Mouse (Mus musculus): ENCODE results near the gene Mapre1. TPM values are rescaled to one million over a fixed set of nuclear protein-coding genes. Genes with fewer than 3 reads are reported as not detected.
A peak's percentile ranks its signal among the peaks of the same experiment; 100 is the strongest.

The Mapre1 gene
- polyA plus RNA-seq, 1 experiment: 4.1 TPM

DNA sequence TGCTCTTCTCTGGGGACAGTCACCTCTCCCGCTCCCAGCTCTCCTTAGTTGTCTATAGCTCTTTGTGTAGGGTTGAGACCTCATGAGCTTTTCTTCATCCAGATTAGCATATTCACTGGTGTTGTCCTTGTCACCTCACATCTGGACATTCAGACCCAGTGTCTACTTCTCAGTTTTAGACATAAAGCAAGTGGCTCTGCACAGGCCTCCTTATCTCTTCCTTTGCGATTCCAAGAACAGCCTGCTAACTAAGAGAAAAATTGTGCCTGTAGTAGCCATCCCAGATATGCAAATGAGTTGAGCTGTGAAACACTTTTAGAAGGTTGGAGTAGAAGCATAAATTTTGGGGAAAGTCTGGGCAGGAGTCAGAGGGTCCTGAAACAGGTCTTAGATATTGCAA is 16.6 kb upstream of the Mapre1 start:
- H3K4me1 ChIP-seq: peaks cover 70% of the 10 kb centered on the region
- no peaks in the 10 kb centered on the region for H3K27me3 ChIP-seq (replicated peaks)
- peaks cover 28% of the 10 kb centered on the region for H3K36me3 ChIP-seq (replicated peaks; ENCODE audit: low read length)
- H3K9me3 ChIP-seq: peaks cover 9% of the 10 kb centered on the region; the same call in 1 of the 2 replicates
- H3K4me3 ChIP-seq (replicated peaks): peak overlapping the region; percentile 40
- TF ChIP-seq FLI1 (IDR thresholded peaks at IDR 0.05; ENCODE audit: low read length) (no peak), GATA1 (IDR thresholded peaks at IDR 0.05; ENCODE audit: borderline replicate concordance, low read length) (no peak)

DNA sequence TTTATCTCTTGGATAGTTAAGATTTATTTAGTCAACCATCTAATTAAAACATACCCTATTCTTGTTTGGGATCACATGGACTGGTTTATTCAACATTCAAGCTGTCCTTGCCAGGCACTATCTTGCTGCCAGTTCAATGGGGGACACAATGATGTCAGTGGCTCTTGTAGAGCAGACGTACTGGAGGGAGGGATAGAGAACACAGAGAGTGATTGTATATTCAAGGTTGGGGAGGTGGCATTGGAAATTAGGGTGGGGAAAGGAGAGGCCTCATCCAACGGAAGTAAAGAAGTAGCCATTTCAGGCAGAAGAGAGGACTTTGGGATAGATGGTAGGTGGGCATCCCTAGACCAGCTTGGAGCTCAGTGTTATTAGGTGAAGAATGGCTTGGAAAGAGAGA is 16.2 kb upstream of the Mapre1 start:
- Histone ChIP-seq H3K9me3 (peaks cover 9% of the 10 kb centered on the region; the same call in 1 of the 2 replicates), H3K4me1 (peaks cover 70% of the 10 kb centered on the region), H3K4me3 (replicated peaks) (peak overlapping the region; percentile 46), H3K36me3 (replicated peaks; ENCODE audit: low read length) (peaks cover 30% of the 10 kb centered on the region), H3K27me3 (replicated peaks) (no peaks in the 10 kb centered on the region)
- no peak for TF ChIP-seq GATA1 (IDR thresholded peaks at IDR 0.05; ENCODE audit: borderline replicate concordance, low read length)
- no peak for TF ChIP-seq FLI1 (IDR thresholded peaks at IDR 0.05; ENCODE audit: low read length)

DNA sequence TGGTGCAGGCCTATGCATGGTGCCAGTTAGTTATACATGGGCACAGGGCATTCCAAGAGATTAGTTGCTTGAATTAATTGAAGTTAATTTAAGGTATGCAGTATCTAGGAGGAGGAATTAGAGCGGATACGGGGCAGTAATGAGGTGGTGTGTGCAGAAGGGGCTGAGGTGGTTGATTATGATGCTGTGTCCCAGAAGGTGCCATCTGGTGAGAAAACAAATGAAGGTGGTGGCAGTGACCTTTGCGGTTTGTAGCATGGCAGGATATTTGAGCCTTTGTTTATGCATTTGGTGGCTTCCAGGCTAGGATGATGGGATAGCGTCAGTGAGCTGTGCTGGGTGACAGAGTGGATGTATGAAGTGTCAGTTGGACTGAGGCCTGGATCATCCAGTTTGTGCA is 15.8 kb upstream of the Mapre1 start:
- TF ChIP-seq FLI1 (IDR thresholded peaks at IDR 0.05; ENCODE audit: low read length) (no peak), GATA1 (IDR thresholded peaks at IDR 0.05; ENCODE audit: borderline replicate concordance, low read length) (no peak)
- peaks cover 9% of the 10 kb centered on the region; the same call in 1 of the 2 replicates for H3K9me3 ChIP-seq
- peaks cover 66% of the 10 kb centered on the region for H3K4me1 ChIP-seq
- H3K4me3 ChIP-seq (replicated peaks): no peak overlapping the region
- peaks cover 30% of the 10 kb centered on the region for H3K36me3 ChIP-seq (replicated peaks; ENCODE audit: low read length)
- no peaks in the 10 kb centered on the region for H3K27me3 ChIP-seq (replicated peaks)

DNA sequence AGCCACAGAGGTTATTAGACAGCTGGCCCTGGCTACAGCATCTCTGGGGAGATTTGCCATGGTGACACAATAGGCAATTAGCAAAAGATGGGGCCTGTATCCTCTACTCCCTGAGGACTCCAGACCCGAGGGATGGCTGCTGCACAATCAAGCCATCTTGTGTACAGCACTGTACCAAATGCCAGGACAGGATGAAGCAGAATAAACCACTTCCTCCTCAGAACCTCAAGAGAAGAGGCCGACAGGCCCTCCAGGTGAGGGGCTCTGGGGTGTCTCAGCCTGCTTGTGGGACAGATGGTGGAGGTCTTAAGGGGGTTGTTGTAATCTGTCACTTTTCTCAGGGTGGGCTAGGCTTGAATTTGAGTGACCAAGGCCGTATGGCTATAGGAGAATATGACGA is 7.0 kb upstream of the Mapre1 start:
- Histone ChIP-seq H3K9me3 (no peaks in the 10 kb centered on the region), H3K4me3 (replicated peaks) (no peak overlapping the region), H3K36me3 (replicated peaks; ENCODE audit: low read length) (peaks cover 4% of the 10 kb centered on the region), H3K4me1 (peaks cover 61% of the 10 kb centered on the region), H3K27me3 (replicated peaks) (no peaks in the 10 kb centered on the region)
- TF ChIP-seq FLI1 (IDR thresholded peaks at IDR 0.05; ENCODE audit: low read length): no peak
- no peak for TF ChIP-seq GATA1 (IDR thresholded peaks at IDR 0.05; ENCODE audit: borderline replicate concordance, low read length)

DNA sequence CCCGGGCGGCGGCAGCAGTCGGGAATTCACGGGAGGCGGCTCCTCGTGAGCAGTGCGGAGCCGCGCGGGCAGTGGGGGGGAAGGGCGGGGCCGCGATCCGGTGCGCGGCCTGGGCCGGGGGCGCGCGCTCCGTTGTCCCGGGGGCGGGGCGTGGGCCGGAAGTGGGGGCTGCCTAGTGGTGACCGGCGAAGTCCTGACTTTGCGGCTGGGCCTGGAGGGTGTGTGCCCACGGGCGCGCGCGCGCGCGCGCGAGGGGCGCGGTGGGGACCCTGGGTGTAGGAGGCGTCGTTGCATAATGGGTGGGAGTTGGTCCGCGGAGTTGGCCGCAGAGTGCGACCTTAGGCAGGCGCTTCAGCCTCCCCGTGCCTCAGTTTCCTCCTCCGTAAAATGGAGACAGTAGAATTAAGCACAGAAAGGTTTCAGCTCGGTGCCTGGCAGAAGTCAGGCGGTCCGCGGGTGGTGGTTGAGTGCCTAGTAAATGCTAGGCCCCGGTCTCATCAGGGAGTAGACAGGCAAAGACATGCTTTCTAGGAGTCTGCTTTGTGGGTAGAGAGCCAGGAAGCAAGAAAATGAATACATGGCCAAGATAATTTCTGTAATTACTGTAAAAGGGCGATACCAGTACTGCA is 477 bp downstream of the Mapre1 start:
- peaks cover 80% of the 10 kb centered on the region for H3K4me1 ChIP-seq
- peaks cover 31% of the 10 kb centered on the region for H3K36me3 ChIP-seq (replicated peaks; ENCODE audit: low read length)
- no peaks in the 10 kb centered on the region for H3K9me3 ChIP-seq
- TF ChIP-seq GATA1 (IDR thresholded peaks at IDR 0.05; ENCODE audit: borderline replicate concordance, low read length): no peak
- no peak for TF ChIP-seq FLI1 (IDR thresholded peaks at IDR 0.05; ENCODE audit: low read length)
- H3K4me3 ChIP-seq (replicated peaks): peak overlapping the region; percentile 97
- H3K27me3 ChIP-seq (replicated peaks): no peaks in the 10 kb centered on the region

DNA sequence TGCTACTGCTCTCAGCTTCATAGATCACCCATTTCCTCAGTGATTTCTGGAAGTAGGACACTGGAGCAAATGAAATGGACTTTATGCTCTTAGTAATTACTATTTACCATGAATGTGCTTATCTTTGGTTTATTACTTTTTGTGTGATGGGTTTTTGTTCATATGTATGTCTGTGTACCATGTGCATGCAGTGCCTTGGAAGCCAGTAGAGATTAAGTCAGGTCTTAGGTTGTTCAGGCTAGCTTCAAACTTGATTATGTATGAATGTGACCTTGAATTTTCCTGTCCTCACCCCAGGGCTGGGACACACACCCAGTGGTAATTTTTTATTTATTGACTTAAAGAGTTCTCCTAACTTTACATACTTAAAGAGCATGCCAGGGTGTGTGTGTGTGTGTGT is 6.9 kb downstream of the Mapre1 start:
- no peak overlapping the region for H3K4me3 ChIP-seq (replicated peaks)
- TF ChIP-seq FLI1 (IDR thresholded peaks at IDR 0.05; ENCODE audit: low read length) (no peak), GATA1 (IDR thresholded peaks at IDR 0.05; ENCODE audit: borderline replicate concordance, low read length) (no peak)
- H3K4me1 ChIP-seq: peaks cover 86% of the 10 kb centered on the region
- H3K9me3 ChIP-seq: no peaks in the 10 kb centered on the region
- H3K27me3 ChIP-seq (replicated peaks): no peaks in the 10 kb centered on the region
- H3K36me3 ChIP-seq (replicated peaks; ENCODE audit: low read length): peaks cover 80% of the 10 kb centered on the region

DNA sequence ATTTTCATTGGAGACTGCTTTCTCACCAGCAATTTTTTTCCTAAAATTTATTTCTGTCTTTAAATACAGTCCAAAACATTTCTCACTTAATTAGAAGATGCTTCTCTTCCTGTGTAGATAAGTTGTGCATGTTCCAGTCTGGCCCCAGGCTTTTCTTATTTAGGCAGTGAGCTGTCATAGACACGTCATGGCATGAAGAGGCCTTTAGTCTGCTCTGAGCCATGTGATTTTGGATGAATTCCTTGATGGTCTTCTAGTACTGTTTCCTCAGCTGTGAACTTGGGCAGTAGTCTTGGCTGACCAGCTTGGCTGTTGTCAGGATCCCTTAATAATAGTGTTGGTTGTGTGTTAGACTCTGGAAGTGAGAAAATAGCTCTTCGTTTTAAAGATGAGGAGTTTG is 9.3 kb downstream of the Mapre1 start:
- TF ChIP-seq GATA1 (IDR thresholded peaks at IDR 0.05; ENCODE audit: borderline replicate concordance, low read length) (no peak), FLI1 (IDR thresholded peaks at IDR 0.05; ENCODE audit: low read length) (no peak)
- Histone ChIP-seq H3K4me3 (replicated peaks) (no peak overlapping the region), H3K9me3 (no peaks in the 10 kb centered on the region), H3K27me3 (replicated peaks) (no peaks in the 10 kb centered on the region), H3K4me1 (peaks cover 77% of the 10 kb centered on the region), H3K36me3 (replicated peaks; ENCODE audit: low read length) (peaks cover 81% of the 10 kb centered on the region)

DNA sequence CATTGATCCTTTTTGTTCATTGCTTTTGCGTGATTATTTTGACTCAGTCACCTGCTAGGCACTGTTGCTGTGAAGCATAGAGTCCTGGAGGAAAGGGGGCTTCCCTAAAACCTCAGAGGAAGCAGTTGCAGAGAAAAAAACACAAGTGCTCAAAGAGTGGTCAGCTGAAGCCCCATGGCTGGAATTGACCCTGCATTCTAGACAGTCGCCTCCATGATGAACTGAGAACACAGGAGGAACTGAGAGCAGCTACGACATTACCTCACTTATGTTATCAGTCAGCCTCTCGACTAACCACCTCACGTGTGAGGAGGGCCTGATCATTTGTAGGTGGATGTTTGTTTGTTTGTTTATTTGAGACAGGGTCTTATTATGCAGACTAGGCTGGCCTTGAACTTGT is 21.0 kb downstream of the Mapre1 start:
- Histone ChIP-seq H3K4me1 (peaks cover 29% of the 10 kb centered on the region), H3K27me3 (replicated peaks) (no peaks in the 10 kb centered on the region), H3K9me3 (no peaks in the 10 kb centered on the region), H3K4me3 (replicated peaks) (no peak overlapping the region), H3K36me3 (replicated peaks; ENCODE audit: low read length) (peaks cover 100% of the 10 kb centered on the region)
- no peak for TF ChIP-seq FLI1 (IDR thresholded peaks at IDR 0.05; ENCODE audit: low read length)
- TF ChIP-seq GATA1 (IDR thresholded peaks at IDR 0.05; ENCODE audit: borderline replicate concordance, low read length): no peak

DNA sequence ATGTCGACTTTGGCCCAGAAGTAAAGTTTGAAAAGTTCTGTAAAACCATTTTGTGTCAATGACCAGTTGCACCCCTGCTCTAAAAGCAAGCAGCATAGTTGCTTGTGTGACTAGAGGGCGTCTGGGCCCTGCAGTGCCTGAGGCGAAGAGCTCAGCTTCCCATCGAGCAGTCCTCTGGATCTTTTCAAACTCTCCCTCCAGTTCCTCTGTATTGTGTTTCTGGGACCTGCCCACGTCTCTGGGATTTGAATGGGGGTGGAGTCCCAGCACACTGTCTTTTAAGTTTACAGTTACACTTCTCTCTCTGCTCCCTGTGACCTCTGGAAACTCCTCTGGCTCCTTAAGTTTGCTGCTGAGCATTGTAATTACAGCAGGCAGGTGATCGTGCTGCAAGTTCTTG is 26.4 kb downstream of the Mapre1 start:
- Histone ChIP-seq H3K9me3 (no peaks in the 10 kb centered on the region), H3K36me3 (replicated peaks; ENCODE audit: low read length) (peaks cover 96% of the 10 kb centered on the region), H3K27me3 (replicated peaks) (no peaks in the 10 kb centered on the region), H3K4me1 (peaks cover under 1% of the 10 kb centered on the region; the same call in 1 of the 2 replicates), H3K4me3 (replicated peaks) (no peak overlapping the region)
- no peak for TF ChIP-seq GATA1 (IDR thresholded peaks at IDR 0.05; ENCODE audit: borderline replicate concordance, low read length)
- no peak for TF ChIP-seq FLI1 (IDR thresholded peaks at IDR 0.05; ENCODE audit: low read length)

DNA sequence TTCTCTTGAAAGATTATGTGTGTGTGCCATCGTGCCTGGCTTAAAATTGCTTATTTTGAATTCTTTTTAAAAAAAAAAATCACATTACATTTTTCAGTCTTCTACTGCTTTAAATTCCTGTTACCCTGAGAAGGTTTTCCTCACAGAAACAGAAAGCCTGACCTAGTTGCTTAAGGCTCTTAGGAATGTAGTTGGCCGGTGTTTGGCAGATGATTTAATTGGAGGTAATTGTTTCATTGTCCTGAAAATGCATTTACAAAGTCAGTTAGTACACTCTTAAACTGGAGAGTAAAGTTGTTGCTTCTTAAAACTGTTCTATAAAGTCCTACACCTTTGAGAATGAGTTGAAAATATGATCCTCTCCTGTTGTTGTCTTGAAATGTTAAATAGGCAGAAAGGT is 27.8 kb downstream of the Mapre1 start:
- peaks cover 96% of the 10 kb centered on the region for H3K36me3 ChIP-seq (replicated peaks; ENCODE audit: low read length)

More for the DNA sequence above, 27.8 kb downstream of the Mapre1 start:
- Histone ChIP-seq H3K27me3 (replicated peaks) (no peaks in the 10 kb centered on the region), H3K4me3 (replicated peaks) (no peak overlapping the region), H3K4me1 (peaks cover 7% of the 10 kb centered on the region), H3K9me3 (no peaks in the 10 kb centered on the region)
- TF ChIP-seq GATA1 (IDR thresholded peaks at IDR 0.05; ENCODE audit: borderline replicate concordance, low read length) (no peak), FLI1 (IDR thresholded peaks at IDR 0.05; ENCODE audit: low read length) (no peak)

Measured in megakaryocyte, embryonic 14.5 days (primary cell).